Mouse (Mus musculus) liver, embryonic 15.5 days (tissue): Measurements from ENCODE around the gene Rcan1. TPM values are rescaled to one million over a fixed set of nuclear protein-coding genes. Genes with fewer than 3 reads are reported as not detected.

Source experiments
- ATAC-seq: fragments of 200-750 bp; cut with Nextera tagmentation; 2 replicates; pipeline ENCODE4 v1.8.0; 2017; ENCODE audit warnings: moderate number of reproducible peaks, mild to moderate bottlenecking, moderate library complexity; ENCODE audit not compliant: insufficient read depth
- H3K27ac ChIP-seq: fragments of 300-500 bp; sonication (generic); replicated peaks from 2 replicates; pipeline ENCODE4 v1.5.1; 2015; ENCODE audit warnings: mild to moderate bottlenecking, inconsistent platforms
- H3K27me3 ChIP-seq: fragments of 300-500 bp; sonication (generic); 2 replicates; pipeline ENCODE4 v1.6.1; 2015; ENCODE audit warnings: mild to moderate bottlenecking, inconsistent platforms
- H3K36me3 ChIP-seq: fragments of 300-500 bp; sonication (generic); replicated peaks from 2 replicates; pipeline ENCODE4 v1.6.1; 2015; ENCODE audit warnings: moderate library complexity, mild to moderate bottlenecking, inconsistent platforms
- H3K4me1 ChIP-seq: fragments of 300-500 bp; sonication (generic); replicated peaks from 2 replicates; pipeline ENCODE4 v1.6.1; 2015; ENCODE audit warnings: inconsistent platforms
- H3K4me2 ChIP-seq: fragments of 300-500 bp; sonication (generic); 2 replicates; pipeline ENCODE4 v1.6.1; 2015; ENCODE audit warnings: moderate library complexity, mild to moderate bottlenecking, inconsistent platforms
- H3K4me3 ChIP-seq: fragments of 300-500 bp; sonication (generic); replicated peaks from 2 replicates; pipeline ENCODE4 v1.5.1; 2015; ENCODE audit warnings: mild to moderate bottlenecking, inconsistent platforms
- H3K9ac ChIP-seq: fragments of 300-500 bp; sonication (generic); 2 replicates; pipeline ENCODE4 v1.6.1; 2015; ENCODE audit warnings: moderate library complexity, mild to moderate bottlenecking, inconsistent platforms
- H3K9me3 ChIP-seq: fragments of 300-500 bp; sonication (generic); replicated peaks from 2 replicates; pipeline ENCODE4 v1.6.1; 2016; ENCODE audit warnings: inconsistent platforms
- WGBS: fragments of 180-500 bp; shearing (Covaris S2); methylation state at CpG from one replicate; pipeline ENCODE4 v1.1.7; 2015; ENCODE audit warnings: mixed read lengths; ENCODE audit not compliant: insufficient replicate concordance; 5-methylcytosine and 5-hydroxymethylcytosine counted together
- polyA plus RNA-seq: library from polyadenylated mRNA; unstranded; fragments of >200 nt; fragmentation: Nextera tagmentation; extraction: Ambion mirVana; gene quantifications from 2 replicates; pipeline ENCODE4 v1.2.1, GENCODE M21; 2015

Rcan1 gene
- polyA plus RNA-seq, 1 experiment from 2014 or later = 9.3 TPM

DNA sequence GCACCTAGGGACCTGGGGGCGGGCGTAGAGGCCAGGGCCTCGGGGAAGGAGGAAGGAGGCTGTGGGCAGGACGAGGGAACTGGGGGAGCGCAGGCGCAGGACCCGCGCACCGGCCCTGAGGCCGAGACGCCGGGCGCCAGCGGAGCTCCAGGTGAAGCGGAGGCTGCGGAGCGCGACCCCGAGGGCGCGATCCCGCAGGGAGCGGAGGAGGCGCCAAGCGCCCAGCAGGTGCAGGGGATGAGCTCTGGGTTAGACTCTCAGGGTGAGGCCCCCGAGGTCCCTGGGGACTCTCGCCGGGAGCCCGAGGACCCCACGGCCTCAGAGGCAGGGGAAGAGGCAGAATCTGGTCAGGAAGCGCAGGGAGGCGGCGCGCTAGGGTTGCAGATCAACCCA lies 27.9 kb upstream of the Rcan1 start:
- no peaks in the 10 kb centered on the region for H3K9me3 ChIP-seq
- peaks cover 20% of the 10 kb centered on the region for H3K4me1 ChIP-seq
- under 1% methylated on average over 34 of the region's 34 CpGs for WGBS
- peaks cover 67% of the 10 kb centered on the region for H3K27me3 ChIP-seq
- H3K27ac ChIP-seq = no peak overlapping the region
- H3K36me3 ChIP-seq = no peaks in the 10 kb centered on the region
- no peak overlapping the region for H3K9ac ChIP-seq
- no peak for ATAC-seq
- H3K4me2 ChIP-seq = peak overlapping the region; percentile 68
- peak overlapping the region; percentile 45 for H3K4me3 ChIP-seq

DNA sequence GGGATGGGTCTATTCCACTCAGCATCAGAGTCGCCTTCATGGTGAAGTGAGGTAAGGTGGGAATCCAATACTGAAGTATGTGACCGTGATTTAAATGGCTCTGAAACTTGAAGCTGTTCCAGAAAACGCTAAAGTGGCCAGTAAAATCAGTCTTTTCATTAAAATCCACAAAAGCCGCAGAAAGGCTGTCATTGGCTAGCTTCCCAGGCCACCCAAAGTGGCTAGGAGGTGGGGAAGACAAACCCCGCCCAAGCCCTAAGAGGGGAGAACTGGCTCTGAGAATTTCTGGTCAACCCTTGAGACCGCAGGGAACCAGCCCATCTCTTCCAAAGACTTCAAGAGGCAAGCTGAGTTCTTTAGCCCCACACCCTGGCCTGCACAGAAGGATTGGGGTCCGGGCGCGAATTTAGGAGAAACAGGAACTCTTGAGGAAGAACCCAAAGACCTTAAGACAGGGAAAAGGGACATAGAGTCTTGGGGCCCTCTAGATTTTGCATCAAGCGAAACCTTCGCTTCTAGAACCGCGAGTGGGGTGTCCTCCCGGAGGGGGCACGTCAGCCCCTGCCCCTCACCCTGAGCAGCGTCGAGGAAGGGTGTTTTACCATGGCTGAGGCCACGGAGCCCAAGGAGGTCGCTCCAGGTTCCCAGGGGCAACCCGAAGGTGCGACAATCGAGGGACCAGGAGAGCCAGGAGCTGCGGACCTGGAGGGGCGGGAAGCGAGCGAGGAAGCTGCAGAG lies 27.4 kb upstream of the Rcan1 start:
- peaks cover 26% of the 10 kb centered on the region for H3K4me1 ChIP-seq
- 9% methylated on average over 26 of the region's 26 CpGs for WGBS
- no peaks in the 10 kb centered on the region for H3K9me3 ChIP-seq
- H3K4me3 ChIP-seq = peak overlapping the region; percentile 45
- H3K4me2 ChIP-seq = peak overlapping the region; percentile 68
- H3K27ac ChIP-seq = no peak overlapping the region
- no peak overlapping the region for H3K9ac ChIP-seq
- ATAC-seq = no peak
- H3K27me3 ChIP-seq = peaks cover 64% of the 10 kb centered on the region
- no peaks in the 10 kb centered on the region for H3K36me3 ChIP-seq

DNA sequence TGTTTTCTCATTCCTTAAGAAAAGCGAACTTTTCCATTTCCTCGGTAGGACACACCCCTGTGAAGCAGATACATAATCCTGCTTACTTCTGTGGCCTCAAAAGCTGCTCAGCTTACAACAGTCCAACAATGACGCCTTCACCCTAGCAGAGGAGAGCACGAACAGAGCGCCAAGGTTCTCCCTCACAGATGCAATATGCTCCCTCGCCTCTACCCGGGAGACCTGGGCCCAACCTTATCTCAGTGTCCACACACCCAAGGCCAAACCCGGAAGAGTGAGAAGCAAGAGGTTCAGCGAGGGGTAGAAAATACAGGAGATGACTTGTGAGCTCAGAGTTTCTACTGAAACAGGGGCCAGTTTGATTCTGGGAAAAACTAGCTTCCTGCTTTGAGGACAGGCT lies 18.7 kb upstream of the Rcan1 start:
- 24% methylated on average over 9 of the region's 9 CpGs for WGBS
- H3K27me3 ChIP-seq = peaks cover 1% of the 10 kb centered on the region; the same call in 1 of the 2 replicates
- H3K9ac ChIP-seq = peak overlapping the region; percentile 13; the same call in 1 of the 2 replicates
- peak overlapping the region; percentile 8; the same call in 1 of the 2 replicates for H3K4me3 ChIP-seq
- ATAC-seq = peak; percentile 47; the same call in 1 of the 2 replicates
- peak overlapping the region; percentile 54 for H3K27ac ChIP-seq
- no peaks in the 10 kb centered on the region for H3K9me3 ChIP-seq
- no peaks in the 10 kb centered on the region for H3K36me3 ChIP-seq
- peak overlapping the region; percentile 49 for H3K4me2 ChIP-seq
- H3K4me1 ChIP-seq = peaks cover 56% of the 10 kb centered on the region

DNA sequence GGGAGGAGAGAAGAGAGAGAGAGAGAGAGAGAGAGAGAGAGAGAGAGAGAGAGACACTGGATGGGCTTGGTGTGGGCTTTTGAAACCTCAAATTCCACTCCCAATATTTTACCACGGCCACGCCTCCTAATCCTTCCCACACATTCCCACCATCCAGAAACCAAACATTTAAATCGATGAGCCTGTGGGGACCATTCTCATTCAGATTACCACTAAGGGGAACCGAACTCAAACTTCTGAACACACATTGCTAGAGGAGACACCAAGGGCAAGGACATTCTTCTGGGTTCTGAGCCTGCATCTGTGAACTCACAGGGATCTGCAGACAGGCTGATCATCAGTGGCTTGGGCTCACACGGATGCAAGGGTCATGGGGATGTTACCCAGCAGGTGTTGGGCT lies 17.8 kb upstream of the Rcan1 start:
- H3K27ac ChIP-seq = no peak overlapping the region; the same call in 1 of the 2 replicates
- peaks cover 8% of the 10 kb centered on the region; the same call in 1 of the 2 replicates for H3K27me3 ChIP-seq
- H3K4me2 ChIP-seq = no peak overlapping the region
- H3K9me3 ChIP-seq = no peaks in the 10 kb centered on the region
- ATAC-seq = no peak
- no peak overlapping the region for H3K9ac ChIP-seq
- WGBS = 67% methylated on average over 5 of the region's 5 CpGs
- no peaks in the 10 kb centered on the region for H3K36me3 ChIP-seq
- H3K4me3 ChIP-seq = no peak overlapping the region
- peaks cover 47% of the 10 kb centered on the region for H3K4me1 ChIP-seq

DNA sequence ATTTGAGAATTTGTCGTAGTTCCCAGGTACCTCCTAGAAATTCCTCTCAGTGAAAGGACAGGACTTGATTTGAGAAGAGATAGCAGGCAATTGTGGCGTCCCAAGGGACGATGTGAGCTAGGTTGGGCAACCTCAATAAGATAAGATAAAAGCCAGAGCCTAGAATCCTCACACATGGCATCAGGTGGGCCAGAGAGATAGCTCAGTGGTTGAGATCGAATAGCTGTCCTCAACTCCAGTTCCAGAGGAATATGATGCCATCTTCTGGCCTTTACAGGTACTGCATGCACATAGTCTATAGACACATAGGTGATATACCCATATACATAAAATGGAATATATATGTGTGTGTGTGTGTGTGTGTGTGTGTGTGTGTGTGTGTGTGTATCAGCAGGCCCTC lies 16.8 kb upstream of the Rcan1 start:
- no peaks in the 10 kb centered on the region for H3K36me3 ChIP-seq
- peaks cover 11% of the 10 kb centered on the region; the same call in 1 of the 2 replicates for H3K27me3 ChIP-seq
- H3K4me1 ChIP-seq = peaks cover 41% of the 10 kb centered on the region
- WGBS = 13% methylated on average over 4 of the region's 4 CpGs
- peak; percentile 66 for ATAC-seq
- no peak overlapping the region for H3K9ac ChIP-seq
- no peaks in the 10 kb centered on the region for H3K9me3 ChIP-seq
- no peak overlapping the region for H3K27ac ChIP-seq
- no peak overlapping the region for H3K4me2 ChIP-seq
- no peak overlapping the region for H3K4me3 ChIP-seq

DNA sequence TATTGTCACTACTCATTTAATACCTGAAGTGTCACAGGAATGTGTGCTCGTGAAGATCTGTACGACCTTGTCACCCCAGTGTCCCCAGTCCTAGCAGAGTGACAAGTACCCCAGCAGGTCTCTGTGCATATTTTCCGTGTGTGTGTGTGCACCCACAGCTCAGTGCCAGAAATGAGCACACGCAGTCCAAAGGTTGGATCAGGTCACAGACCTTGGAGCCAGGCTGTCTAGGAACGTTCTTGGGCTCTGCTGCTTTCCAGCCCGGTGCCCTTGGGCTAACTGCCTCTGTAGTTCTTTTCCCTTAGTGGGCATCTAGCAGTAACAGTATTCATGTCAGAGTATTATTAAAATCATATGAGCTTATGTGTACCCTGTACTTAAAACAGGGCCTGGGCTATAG lies 16.4 kb upstream of the Rcan1 start:
- ATAC-seq = 0 out of 2 replicates have a peak, but pooled peaks have one; percentile 6
- Histone ChIP-seq H3K27me3 (peaks cover 15% of the 10 kb centered on the region; the same call in 1 of the 2 replicates), H3K4me3 (no peak overlapping the region), H3K36me3 (no peaks in the 10 kb centered on the region), H3K9me3 (no peaks in the 10 kb centered on the region), H3K4me2 (no peak overlapping the region), H3K27ac (no peak overlapping the region), H3K9ac (no peak overlapping the region), H3K4me1 (peaks cover 36% of the 10 kb centered on the region)
- WGBS = 62% methylated on average over 6 of the region's 6 CpGs

DNA sequence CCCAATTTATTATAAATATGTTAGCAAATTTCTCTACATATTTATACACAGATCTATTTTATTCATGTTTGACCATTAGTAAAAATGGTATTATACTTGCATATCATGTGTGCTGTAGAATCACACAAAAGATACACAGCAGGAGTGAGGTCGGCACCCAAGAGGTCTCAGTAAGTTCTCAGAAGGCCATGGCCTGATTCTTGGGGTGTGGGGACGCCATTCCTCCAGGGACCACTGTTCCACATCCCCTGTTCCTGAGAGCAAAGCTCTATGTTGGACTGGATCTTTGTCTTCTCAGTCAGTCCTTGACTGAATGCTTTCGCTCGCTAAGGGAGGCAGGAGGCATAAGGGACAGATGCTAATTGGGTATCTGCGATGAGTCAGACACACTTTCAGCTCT lies 14.8 kb upstream of the Rcan1 start, which contains the start of gene Clic6:
Gene Clic6, plus strand, starts transcription at position 301 of the 400 bp plus-strand sequence.
- peaks cover 30% of the 10 kb centered on the region for H3K27me3 ChIP-seq
- no peak within 1 kb of the TSS for H3K4me3 ChIP-seq
- WGBS = 74% methylated on average over 5 of the region's 5 CpGs
- no peak for ATAC-seq
- no peak within 1 kb of the TSS for H3K4me2 ChIP-seq
- no peaks in the 10 kb centered on the region for H3K36me3 ChIP-seq
- no peak within 1 kb of the TSS for H3K27ac ChIP-seq
- no peaks in the 10 kb centered on the region for H3K9me3 ChIP-seq
- H3K4me1 ChIP-seq = peaks cover 31% of the 10 kb centered on the region
- H3K9ac ChIP-seq = no peak within 1 kb of the TSS

DNA sequence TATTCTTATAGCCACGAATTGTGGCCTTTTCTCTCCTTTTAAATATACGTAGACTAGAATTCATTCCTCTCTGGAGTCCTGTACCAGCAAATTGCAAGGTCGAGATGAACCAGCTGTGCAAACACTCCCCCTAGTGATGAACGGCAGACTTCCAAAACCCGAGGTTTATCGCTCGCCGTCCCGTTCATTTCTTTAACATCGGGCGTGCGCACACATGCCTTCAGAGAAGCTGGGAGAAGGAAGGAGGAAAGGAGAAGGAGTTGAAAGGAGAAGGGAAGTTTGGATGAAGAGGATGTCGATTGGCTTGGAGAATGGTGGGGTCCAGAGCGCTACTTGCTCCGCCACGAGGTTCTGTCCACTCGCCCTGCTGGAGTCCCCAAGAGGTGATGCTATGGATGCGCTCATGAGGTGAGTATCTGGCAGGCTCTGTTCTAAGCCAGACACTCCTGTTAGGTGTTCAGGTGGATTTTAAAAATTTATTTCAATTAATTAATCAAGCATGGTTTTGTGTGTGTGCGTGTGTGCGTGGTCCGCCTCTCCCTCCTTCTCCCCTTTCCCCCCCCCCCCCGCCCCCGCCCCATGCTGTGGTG lies 8.0 kb upstream of the Rcan1 start:
- Histone ChIP-seq H3K4me1 (peaks cover 18% of the 10 kb centered on the region), H3K9ac (no peak overlapping the region), H3K4me3 (no peak overlapping the region), H3K36me3 (no peaks in the 10 kb centered on the region), H3K4me2 (peak overlapping the region; percentile 25; the same call in 1 of the 2 replicates), H3K27me3 (peaks cover 55% of the 10 kb centered on the region), H3K27ac (no peak overlapping the region), H3K9me3 (no peaks in the 10 kb centered on the region)
- ATAC-seq = no peak
- 13% methylated on average over 22 of the region's 23 CpGs for WGBS

DNA sequence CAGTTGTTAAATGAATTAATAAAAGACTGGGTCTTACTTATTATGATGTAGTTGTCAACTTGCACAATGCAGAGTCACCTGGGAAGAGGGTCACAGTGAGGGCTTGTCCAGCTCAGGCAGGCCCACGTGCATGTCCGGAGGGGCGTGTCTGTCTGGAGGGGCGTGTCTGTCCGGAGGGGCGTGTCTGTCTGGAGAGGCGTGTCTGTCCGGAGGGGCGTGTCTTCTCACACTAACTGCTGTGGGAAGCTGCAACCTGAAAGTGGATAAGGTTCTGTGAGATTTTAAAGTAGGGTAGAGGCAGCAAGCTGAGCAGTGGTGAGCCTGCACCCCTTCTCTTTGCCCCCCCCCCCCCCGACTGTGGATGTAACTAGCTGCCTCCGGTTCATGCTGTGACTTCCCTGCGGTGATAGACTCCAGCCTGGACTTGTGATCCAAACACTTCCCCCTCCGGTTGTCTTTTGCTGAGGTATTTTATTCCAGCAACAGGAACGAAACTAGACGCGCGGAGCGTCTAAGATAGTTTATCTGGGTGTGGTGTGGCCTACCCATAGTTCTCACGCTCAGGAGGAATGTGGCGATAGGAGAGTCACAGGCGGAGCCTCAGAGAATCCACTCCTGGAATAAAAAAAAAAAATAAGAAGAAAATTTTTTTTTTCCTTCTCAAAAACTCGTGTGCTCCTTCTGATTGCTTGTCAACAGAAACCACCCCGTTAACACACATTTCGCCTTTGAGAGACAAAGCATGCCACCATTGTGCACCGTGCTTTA lies 4.6 kb upstream of the Rcan1 start:
- Histone ChIP-seq H3K4me3 (peak overlapping the region; percentile 47), H3K27ac (peak overlapping the region; percentile 81), H3K9me3 (no peaks in the 10 kb centered on the region), H3K4me2 (peak overlapping the region; percentile 59), H3K36me3 (no peaks in the 10 kb centered on the region), H3K4me1 (peaks cover 18% of the 10 kb centered on the region), H3K27me3 (peaks cover 32% of the 10 kb centered on the region), H3K9ac (no peak overlapping the region)
- ATAC-seq = peak; percentile 78
- 30% methylated on average over 25 of the region's 25 CpGs for WGBS

DNA sequence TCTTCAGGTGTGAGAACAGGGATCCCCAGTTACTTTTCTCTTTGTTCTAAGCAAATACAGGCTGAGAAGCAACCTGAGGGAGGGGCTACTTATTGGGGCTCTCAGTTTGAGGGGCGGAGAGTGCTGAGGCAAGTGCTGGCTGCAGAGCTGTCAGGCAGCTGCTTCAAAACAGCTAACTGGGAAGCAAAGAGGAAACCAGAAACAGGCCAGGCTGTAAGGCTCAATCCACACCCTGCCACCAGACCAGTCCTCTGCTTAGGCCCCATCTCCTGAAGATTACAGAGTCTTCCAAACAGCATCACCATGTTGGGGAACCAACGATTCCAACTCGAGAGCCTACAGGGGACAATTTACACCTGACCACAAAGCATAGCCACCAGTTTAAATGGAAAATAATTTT lies 2.2 kb upstream of the Rcan1 start:
- ATAC-seq = no peak
- no peaks in the 10 kb centered on the region for H3K36me3 ChIP-seq
- no peaks in the 10 kb centered on the region for H3K9me3 ChIP-seq
- H3K4me1 ChIP-seq = peaks cover 13% of the 10 kb centered on the region
- 63% methylated on average over 3 of the region's 3 CpGs for WGBS
- H3K4me2 ChIP-seq = no peak overlapping the region
- no peak overlapping the region for H3K9ac ChIP-seq
- H3K27ac ChIP-seq = no peak overlapping the region
- H3K27me3 ChIP-seq = peaks cover 8% of the 10 kb centered on the region
- H3K4me3 ChIP-seq = no peak overlapping the region

DNA sequence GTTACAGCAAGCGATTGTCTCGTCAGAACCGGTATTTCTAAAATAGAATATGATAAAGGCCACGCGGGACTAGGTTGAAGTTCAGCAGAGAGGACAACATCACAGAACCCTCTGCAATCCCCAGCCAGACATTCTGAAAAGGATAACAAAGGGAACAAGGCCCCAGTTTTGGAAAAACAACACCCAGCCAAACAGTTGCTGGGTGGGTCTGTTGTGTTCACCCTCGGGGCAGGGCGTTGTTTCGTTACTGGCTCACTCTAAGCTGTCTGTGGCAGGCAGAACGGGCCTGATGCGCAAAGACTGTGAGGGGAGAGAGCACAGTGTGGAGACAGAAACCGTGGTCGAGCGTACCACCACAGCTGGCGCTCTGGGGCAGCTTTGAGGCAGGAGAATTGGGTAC lies 2.2 kb downstream of the Rcan1 start:
- no peak for ATAC-seq
- Histone ChIP-seq H3K4me2 (no peak overlapping the region), H3K27ac (no peak overlapping the region), H3K4me1 (peaks cover 26% of the 10 kb centered on the region), H3K9me3 (no peaks in the 10 kb centered on the region), H3K27me3 (no peaks in the 10 kb centered on the region), H3K4me3 (no peak overlapping the region), H3K36me3 (no peaks in the 10 kb centered on the region), H3K9ac (no peak overlapping the region)
- 70% methylated on average over 14 of the region's 14 CpGs for WGBS
